Comparison of ENCODE assay signal across 29 mouse cellular contexts in genomic region chr14:24200771-24201170, GRCm38 (mm10). TPM values are rescaled to one million over a fixed set of nuclear protein-coding genes. Genes with fewer than 3 reads are reported as not detected.
A peak's percentile ranks its signal among the peaks of the same experiment; 100 is the strongest.
DNase-seq lines count a peak whose midpoint lies in the region; ATAC-seq and TF ChIP-seq lines count a peak whose summit lies in the region.
"Had no signal": no experiment of that assay in that cellular context is flagged by ENCODE, and none has a peak within 500 bp of the region (broad histone marks: within the 10 kb centered on the region; RNA-seq: fewer than 3 reads in every experiment).

No protein-coding gene starts in this region.

- DNase-seq in embryonic facial prominence, embryonic 10.5 days (ENCODE audit: low spot score): no peak
- DNase-seq in kidney, adult 18-20 months: peak; percentile 50
- peak; percentile 23 for DNase-seq in lung, postnatal 10 days
- DNase-seq in lung, postnatal 4 days: no peak
- DNase-seq in stomach, postnatal 0 days (ENCODE audit: low spot score): no peak
- no peak for DNase-seq in left cerebral cortex, postnatal 36 days (ENCODE audit: low spot score in 2 of 2)
- DNase-seq: cerebellum, adult 11 months; cerebellum, adult 9-11 months; gastrocnemius, postnatal 10 days; heart, postnatal 4 days; layer of hippocampus, postnatal 36 days; lung, embryonic 14.5 days; right cerebral cortex, postnatal 25 days; thymus, postnatal 14 days had no signal

- H3K9ac ChIP-seq in embryonic facial prominence, embryonic 13.5 days: 0 out of 2 replicates have a peak overlapping the region, but pooled peaks have one; percentile 16
- no peak overlapping the region for H3K9ac ChIP-seq in kidney, embryonic 16.5 days (replicated peaks; ENCODE audit: low read length)
- H3K9ac ChIP-seq in stomach, postnatal 0 days (ENCODE audit: low read length): no peak overlapping the region
- H3K9ac ChIP-seq: embryonic facial prominence, embryonic 15.5 days; forebrain, embryonic 13.5 days; hindbrain, embryonic 14.5 days; limb, embryonic 15.5 days; liver, embryonic 15.5 days; lung, embryonic 14.5 days; stomach, embryonic 15.5 days had no signal

- intact Hi-C loops in left cerebral cortex, postnatal 36 days (cut with DNase I): no loop called here

- no peak overlapping the region for H3K4me2 ChIP-seq in embryonic facial prominence, embryonic 13.5 days
- no peak overlapping the region for H3K4me2 ChIP-seq in kidney, embryonic 16.5 days (replicated peaks; ENCODE audit: low read depth, low read length)
- no peak overlapping the region for H3K4me2 ChIP-seq in stomach, postnatal 0 days (replicated peaks; ENCODE audit: low read depth)
- H3K4me2 ChIP-seq: embryonic facial prominence, embryonic 15.5 days; forebrain, embryonic 13.5 days; hindbrain, embryonic 14.5 days; limb, embryonic 15.5 days; liver, embryonic 15.5 days; lung, embryonic 14.5 days; midbrain, embryonic 11.5 days; stomach, embryonic 15.5 days had no signal

- no peak for ATAC-seq in embryonic facial prominence, embryonic 13.5 days (ENCODE audit: insufficient number of reproducible peaks, insufficient read depth, low FRiP score, low TSS enrichment, low read depth)
- no peak for ATAC-seq in kidney, embryonic 16.5 days (ENCODE audit: low FRiP score, low TSS enrichment)
- ATAC-seq in stomach, postnatal 0 days (ENCODE audit: low FRiP score, low TSS enrichment): no peak
- ATAC-seq: CD4-positive, CD25-positive, alpha-beta regulatory T cell, adult 4 months; forebrain, embryonic 13.5 days; midbrain, embryonic 16.5 days had no signal

- H3K4me3 ChIP-seq in embryonic facial prominence, embryonic 13.5 days: no peak overlapping the region
- no peak overlapping the region for H3K4me3 ChIP-seq in embryonic facial prominence, embryonic 10.5 days
- no peak overlapping the region for H3K4me3 ChIP-seq in kidney, embryonic 16.5 days (ENCODE audit: low read length)
- H3K4me3 ChIP-seq in stomach, postnatal 0 days (ENCODE audit: low read depth, low read length): no peak overlapping the region
- H3K4me3 ChIP-seq: embryonic facial prominence, embryonic 15.5 days; forebrain, embryonic 13.5 days; heart, embryonic 10.5 days; limb, embryonic 10.5 days; limb, embryonic 15.5 days; liver, embryonic 15.5 days; stomach, embryonic 15.5 days had no signal

- no peak for TF ChIP-seq EP300 in stomach, postnatal 0 days (optimal IDR thresholded peaks at IDR 0.05)

- peaks cover 58% of the 10 kb centered on the region for H3K36me3 ChIP-seq in embryonic facial prominence, embryonic 13.5 days
- peaks cover 62% of the 10 kb centered on the region for H3K36me3 ChIP-seq in embryonic facial prominence, embryonic 10.5 days (replicated peaks)
- H3K36me3 ChIP-seq in kidney, embryonic 16.5 days (ENCODE audit: insufficient read depth, low read length): 0 out of 2 replicates have a peak, but pooled peaks cover 3% of the 10 kb centered on the region
- no peaks in the 10 kb centered on the region; the same call in 1 of the 2 replicates for H3K36me3 ChIP-seq in stomach, postnatal 0 days (ENCODE audit: control insufficient read depth, insufficient read depth, low read length)
- H3K36me3 ChIP-seq: liver, embryonic 15.5 days; stomach, embryonic 15.5 days had no signal

- H3K4me1 ChIP-seq in embryonic facial prominence, embryonic 13.5 days: peaks cover 45% of the 10 kb centered on the region
- peaks cover 37% of the 10 kb centered on the region for H3K4me1 ChIP-seq in embryonic facial prominence, embryonic 10.5 days
- peaks cover 27% of the 10 kb centered on the region for H3K4me1 ChIP-seq in kidney, embryonic 16.5 days (ENCODE audit: insufficient read depth, low read length)
- 0 out of 2 replicates have a peak, but pooled peaks cover 2% of the 10 kb centered on the region for H3K4me1 ChIP-seq in stomach, postnatal 0 days (replicated peaks; ENCODE audit: control insufficient read depth, insufficient read depth)
- H3K4me1 ChIP-seq: liver, embryonic 15.5 days had no signal

- WGBS in embryonic facial prominence, embryonic 13.5 days: 97% methylated on average over 2 of the region's 2 CpGs
- 93% methylated on average over 2 of the region's 2 CpGs for WGBS in embryonic facial prominence, embryonic 10.5 days
- WGBS in kidney, embryonic 16.5 days: 89% methylated on average over 2 of the region's 2 CpGs
- 89% methylated on average over 2 of the region's 2 CpGs for WGBS in stomach, postnatal 0 days

- H3K27me3 ChIP-seq in embryonic facial prominence, embryonic 13.5 days: no peaks in the 10 kb centered on the region
- H3K27me3 ChIP-seq in embryonic facial prominence, embryonic 10.5 days (replicated peaks; ENCODE audit: low read depth, poor library complexity, severe bottlenecking): no peaks in the 10 kb centered on the region
- no peaks in the 10 kb centered on the region for H3K27me3 ChIP-seq in kidney, embryonic 16.5 days (ENCODE audit: insufficient read depth, low read length)
- H3K27me3 ChIP-seq in stomach, postnatal 0 days (ENCODE audit: control insufficient read depth, insufficient read depth, low read length): no peaks in the 10 kb centered on the region
- H3K27me3 ChIP-seq: embryonic facial prominence, embryonic 15.5 days; forebrain, embryonic 13.5 days; limb, embryonic 15.5 days; stomach, embryonic 15.5 days had no signal

- no peak for TF ChIP-seq CTCF in stomach, postnatal 0 days (IDR thresholded peaks at IDR 0.05; ENCODE audit: low read depth)

- H3K27ac ChIP-seq in embryonic facial prominence, embryonic 13.5 days: no peak overlapping the region
- no peak overlapping the region for H3K27ac ChIP-seq in embryonic facial prominence, embryonic 10.5 days (replicated peaks)
- no peak overlapping the region for H3K27ac ChIP-seq in kidney, embryonic 16.5 days (ENCODE audit: low read length)
- no peak overlapping the region for H3K27ac ChIP-seq in stomach, postnatal 0 days (replicated peaks)
- H3K27ac ChIP-seq: embryonic facial prominence, embryonic 15.5 days; forebrain, embryonic 13.5 days; hindbrain, embryonic 14.5 days; limb, embryonic 10.5 days; limb, embryonic 15.5 days; liver, embryonic 15.5 days; stomach, embryonic 15.5 days had no signal

- H3K9me3 ChIP-seq in embryonic facial prominence, embryonic 13.5 days: no peaks in the 10 kb centered on the region
- H3K9me3 ChIP-seq in embryonic facial prominence, embryonic 10.5 days: no peaks in the 10 kb centered on the region
- H3K9me3 ChIP-seq in kidney, embryonic 16.5 days (ENCODE audit: low read length): no peaks in the 10 kb centered on the region
- H3K9me3 ChIP-seq in stomach, postnatal 0 days (ENCODE audit: control insufficient read depth, low read length): no peaks in the 10 kb centered on the region
- H3K9me3 ChIP-seq: embryonic facial prominence, embryonic 15.5 days; forebrain, embryonic 13.5 days; heart, embryonic 10.5 days; limb, embryonic 10.5 days; limb, embryonic 15.5 days; liver, embryonic 15.5 days; stomach, embryonic 15.5 days had no signal

RNA-seq across cellular contexts. Expression of gene Dlg5, which starts 44.9 kb away (rescaled TPM):
- 27.3 and 34.2 TPM in 2 replicates for polyA plus RNA-seq in embryonic facial prominence, embryonic 13.5 days (2015; fragmentation: Nextera tagmentation; extraction: Ambion mirVana)
- 21.1 and 23.5 TPM in 2 replicates for polyA plus RNA-seq in embryonic facial prominence, embryonic 10.5 days (2016; fragmentation: Nextera tagmentation; extraction: Ambion mirVana)
- 13.7 and 15.9 TPM in 2 replicates for polyA plus RNA-seq in kidney, embryonic 16.5 days (2015; fragmentation: Nextera tagmentation; extraction: Ambion mirVana)
- polyA plus RNA-seq in stomach, postnatal 0 days (2015; fragmentation: Nextera tagmentation; extraction: Ambion mirVana): 3.8 and 5.0 TPM in 2 replicates
- 10 to 100 TPM; 24.8 to 42.8 TPM for total RNA-seq in left cerebral cortex, postnatal 36 days (2021)
- total RNA-seq: common myeloid progenitor, adult 5-6 weeks; neutrophil, adult 5-6 weeks had no signal

Comparison
In these comparisons a context has a peak if more than half of its experiments do, and no peak if none do; other contexts are left out.
1. DNase-seq: peak in kidney, adult 18-20 months (single experiment) and lung, postnatal 10 days (single experiment); none in embryonic facial prominence, embryonic 10.5 days (single experiment), lung, postnatal 4 days (0 of 2), stomach, postnatal 0 days (single experiment) and left cerebral cortex, postnatal 36 days (0 of 2).